Mouse (Mus musculus): Measurements from ENCODE around the gene Olfr896-ps1. TPM values are rescaled to one million over a fixed set of nuclear protein-coding genes. Genes with fewer than 3 reads are reported as not detected.

The Olfr896-ps1 gene
- polyA plus RNA-seq (2015; fragmentation: Nextera tagmentation; extraction: Ambion mirVana): not detected in 2 replicates

DNA sequence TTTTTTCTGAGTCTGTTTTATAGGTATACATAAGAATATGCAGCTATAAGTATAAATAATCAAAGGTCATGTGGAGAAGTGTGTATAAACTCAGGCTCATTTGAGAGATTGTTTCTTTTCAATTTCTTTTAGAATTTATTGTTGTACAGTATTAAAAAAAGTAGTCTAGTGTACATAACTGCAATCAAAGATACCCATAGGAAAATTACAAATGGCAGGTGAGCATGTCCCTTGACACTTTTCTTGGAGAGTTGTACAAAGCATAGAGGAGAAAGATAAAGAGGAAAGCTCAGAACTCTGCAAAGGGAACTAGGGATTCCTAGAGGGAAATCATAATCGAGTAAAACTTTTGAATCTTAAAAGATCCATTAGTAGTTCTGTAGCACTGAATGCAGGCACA lies at the start of gene Olfr896-ps1:
Gene Olfr896-ps1 (plus strand): TSS at position 301 of the 400 bp plus-strand sequence.
- no peaks in the 10 kb centered on the region for H3K4me1 ChIP-seq (ENCODE audit: insufficient read depth)
- H3K4me2 ChIP-seq (ENCODE audit: low read depth, low read length): no peak within 1 kb of the TSS
- no peaks in the 10 kb centered on the region for H3K36me3 ChIP-seq (replicated peaks; ENCODE audit: insufficient read depth, low read length)
- TF ChIP-seq EP300 (IDR thresholded peaks at IDR 0.05; ENCODE audit: low read depth): no peak
- TF ChIP-seq CTCF (IDR thresholded peaks at IDR 0.05; ENCODE audit: low read depth): no peak
- ATAC-seq (no peak), DNase-seq (no peak)
- no peak within 1 kb of the TSS for H3K27ac ChIP-seq (ENCODE audit: low read depth)
- no peaks in the 10 kb centered on the region for H3K9me3 ChIP-seq (ENCODE audit: low read length)
- 69% methylated on average over 1 of the region's 1 CpGs for WGBS (ENCODE audit: insufficient replicate concordance)
- H3K4me3 ChIP-seq (ENCODE audit: low read depth, low read length): no peak within 1 kb of the TSS
- no peaks in the 10 kb centered on the region for H3K27me3 ChIP-seq (ENCODE audit: insufficient read depth, low read length)
- no peak within 1 kb of the TSS for H3K9ac ChIP-seq (replicated peaks)

DNA sequence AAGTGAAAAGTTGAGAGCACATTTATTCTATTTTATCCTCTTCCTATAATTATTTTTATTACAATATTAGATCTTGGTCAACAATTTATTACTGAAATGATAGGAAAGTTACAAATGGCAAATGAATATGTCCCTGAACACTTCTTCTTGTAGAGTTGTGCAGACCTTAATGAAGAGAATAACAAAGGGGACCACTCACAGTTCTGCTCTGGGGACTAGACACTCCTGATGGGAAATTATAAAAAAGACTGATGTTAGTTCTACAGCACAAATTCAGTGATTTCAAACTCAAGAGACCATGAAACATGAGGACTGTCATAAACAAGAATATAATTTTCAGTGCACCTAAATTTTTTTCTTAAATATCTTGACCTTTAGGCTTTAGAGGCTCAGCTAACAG lies 38.4 kb upstream of the Olfr896-ps1 start, which contains the start of gene Olfr143:
Gene Olfr143 (plus strand): TSS at position 301 of the 400 bp plus-strand sequence.
- Histone ChIP-seq H3K36me3 (replicated peaks; ENCODE audit: insufficient read depth, low read length) (no peaks in the 10 kb centered on the region), H3K9me3 (ENCODE audit: low read length) (no peaks in the 10 kb centered on the region), H3K27me3 (ENCODE audit: insufficient read depth, low read length) (no peaks in the 10 kb centered on the region), H3K4me3 (ENCODE audit: low read depth, low read length) (no peak within 1 kb of the TSS), H3K4me1 (ENCODE audit: insufficient read depth) (no peaks in the 10 kb centered on the region), H3K4me2 (ENCODE audit: low read depth, low read length) (no peak within 1 kb of the TSS), H3K27ac (ENCODE audit: low read depth) (no peak within 1 kb of the TSS), H3K9ac (replicated peaks) (no peak within 1 kb of the TSS)
- DNase-seq (no peak), ATAC-seq (no peak)
- TF ChIP-seq CTCF (IDR thresholded peaks at IDR 0.05; ENCODE audit: low read depth) (no peak), EP300 (IDR thresholded peaks at IDR 0.05; ENCODE audit: low read depth) (no peak)

DNA sequence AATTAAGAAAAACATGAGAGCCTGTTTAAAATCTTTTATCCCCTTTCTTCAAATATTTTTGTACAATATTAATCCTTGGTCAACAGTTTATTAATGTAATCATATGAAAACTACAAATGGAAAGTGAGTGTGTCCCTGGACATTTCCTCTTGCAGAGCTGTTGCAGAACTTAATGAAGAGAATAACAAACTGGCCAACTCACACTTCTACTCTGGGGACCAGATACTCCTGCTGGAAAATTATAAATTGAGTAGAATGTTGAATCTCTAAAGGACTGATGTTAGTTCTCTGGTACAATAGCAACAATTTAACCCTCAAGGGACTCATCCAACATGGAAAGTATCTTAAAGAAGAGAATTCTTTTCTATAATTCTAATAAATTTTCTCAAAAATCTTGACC lies 23.4 kb upstream of the Olfr896-ps1 start, which contains the start of gene Olfr895:
Gene Olfr895 (plus strand): TSS at position 301 of the 400 bp plus-strand sequence.
- Histone ChIP-seq H3K4me2 (ENCODE audit: low read depth, low read length) (no peak within 1 kb of the TSS), H3K27me3 (ENCODE audit: insufficient read depth, low read length) (no peaks in the 10 kb centered on the region), H3K4me1 (ENCODE audit: insufficient read depth) (no peaks in the 10 kb centered on the region), H3K9ac (replicated peaks) (no peak within 1 kb of the TSS), H3K4me3 (ENCODE audit: low read depth, low read length) (no peak within 1 kb of the TSS), H3K36me3 (replicated peaks; ENCODE audit: insufficient read depth, low read length) (no peaks in the 10 kb centered on the region), H3K27ac (ENCODE audit: low read depth) (no peak within 1 kb of the TSS), H3K9me3 (ENCODE audit: low read length) (no peaks in the 10 kb centered on the region)
- ATAC-seq: no peak
- TF ChIP-seq CTCF (IDR thresholded peaks at IDR 0.05; ENCODE audit: low read depth) (no peak), EP300 (IDR thresholded peaks at IDR 0.05; ENCODE audit: low read depth) (no peak)
- DNase-seq: no peak

DNA sequence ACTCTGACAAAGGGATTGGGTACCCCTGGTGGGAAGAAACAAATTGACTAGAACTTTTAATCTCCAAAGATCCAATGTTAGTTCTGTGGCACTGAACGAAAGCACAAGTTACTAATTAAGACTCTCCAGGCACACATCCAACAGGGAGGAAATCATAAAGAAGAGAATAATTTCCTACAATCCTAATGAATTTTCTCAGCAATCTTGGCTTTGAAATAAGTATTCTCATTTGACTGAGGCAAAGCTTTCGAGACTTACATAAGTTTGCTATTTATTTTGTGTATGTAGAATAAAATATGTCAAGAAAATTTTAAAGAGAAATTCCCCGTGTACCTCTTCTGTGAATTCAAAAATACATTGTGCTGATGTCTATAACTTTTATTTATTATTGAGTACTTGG lies 37.9 kb downstream of the Olfr896-ps1 start, which contains the start of gene Olfr25:
Gene Olfr25 (plus strand): TSS at position 301 of the 400 bp plus-strand sequence.
- Histone ChIP-seq H3K27ac (ENCODE audit: low read depth) (no peak within 1 kb of the TSS), H3K4me2 (ENCODE audit: low read depth, low read length) (no peak within 1 kb of the TSS), H3K9ac (replicated peaks) (no peak within 1 kb of the TSS), H3K4me3 (ENCODE audit: low read depth, low read length) (no peak within 1 kb of the TSS), H3K9me3 (ENCODE audit: low read length) (no peaks in the 10 kb centered on the region; the same call in 1 of the 2 replicates), H3K36me3 (replicated peaks; ENCODE audit: insufficient read depth, low read length) (no peaks in the 10 kb centered on the region), H3K4me1 (ENCODE audit: insufficient read depth) (no peaks in the 10 kb centered on the region), H3K27me3 (ENCODE audit: insufficient read depth, low read length) (no peaks in the 10 kb centered on the region)
- no peak for TF ChIP-seq EP300 (IDR thresholded peaks at IDR 0.05; ENCODE audit: low read depth)
- no peak for TF ChIP-seq CTCF (IDR thresholded peaks at IDR 0.05; ENCODE audit: low read depth)
- DNase-seq (no peak), ATAC-seq (no peak)
- 64% methylated on average over 3 of the region's 3 CpGs for WGBS (ENCODE audit: insufficient replicate concordance)

Other genes starting within 250 kb of the Olfr896-ps1 start
- not detected in 2 replicates for gene Olfr884, start 244.6 kb upstream of the Olfr896-ps1 start, polyA plus RNA-seq (2015; fragmentation: Nextera tagmentation; extraction: Ambion mirVana)
- not detected in 2 replicates for gene Olfr885, start 229.8 kb upstream of the Olfr896-ps1 start, polyA plus RNA-seq (2015; fragmentation: Nextera tagmentation; extraction: Ambion mirVana)
- not detected in 2 replicates for gene Olfr887, start 207.0 kb upstream of the Olfr896-ps1 start, polyA plus RNA-seq (2015; fragmentation: Nextera tagmentation; extraction: Ambion mirVana)
- gene Olfr888, start 183.0 kb upstream of the Olfr896-ps1 start, polyA plus RNA-seq (2015; fragmentation: Nextera tagmentation; extraction: Ambion mirVana): not detected in 2 replicates
- 0.04 TPM in 1 of 2 replicates, not detected in the other for gene Olfr889, start 175.9 kb upstream of the Olfr896-ps1 start, polyA plus RNA-seq (2015; fragmentation: Nextera tagmentation; extraction: Ambion mirVana)
- not detected in 2 replicates for gene Olfr890, start 148.6 kb upstream of the Olfr896-ps1 start, polyA plus RNA-seq (2015; fragmentation: Nextera tagmentation; extraction: Ambion mirVana)
- not detected in 2 replicates for gene Olfr891, start 110.3 kb upstream of the Olfr896-ps1 start, polyA plus RNA-seq (2015; fragmentation: Nextera tagmentation; extraction: Ambion mirVana)
- not detected in 2 replicates for gene Olfr893, start 82.7 kb upstream of the Olfr896-ps1 start, polyA plus RNA-seq (2015; fragmentation: Nextera tagmentation; extraction: Ambion mirVana)
- not detected in 2 replicates for gene Olfr894, start 73.1 kb upstream of the Olfr896-ps1 start, polyA plus RNA-seq (2015; fragmentation: Nextera tagmentation; extraction: Ambion mirVana)
- not detected in 2 replicates for gene Olfr143, start 38.3 kb upstream of the Olfr896-ps1 start, polyA plus RNA-seq (2015; fragmentation: Nextera tagmentation; extraction: Ambion mirVana)
- gene Olfr895, start 23.3 kb upstream of the Olfr896-ps1 start, polyA plus RNA-seq (2015; fragmentation: Nextera tagmentation; extraction: Ambion mirVana): not detected in 2 replicates
- gene Olfr25, start 38.0 kb downstream of the Olfr896-ps1 start, polyA plus RNA-seq (2015; fragmentation: Nextera tagmentation; extraction: Ambion mirVana): not detected in 2 replicates
- gene Olfr898, start 57.3 kb downstream of the Olfr896-ps1 start, polyA plus RNA-seq (2015; fragmentation: Nextera tagmentation; extraction: Ambion mirVana): not detected in 2 replicates
- not detected in 2 replicates for gene Olfr250, start 75.8 kb downstream of the Olfr896-ps1 start, polyA plus RNA-seq (2015; fragmentation: Nextera tagmentation; extraction: Ambion mirVana)
- not detected in 2 replicates for gene Olfr251, start 86.0 kb downstream of the Olfr896-ps1 start, polyA plus RNA-seq (2015; fragmentation: Nextera tagmentation; extraction: Ambion mirVana)
- not detected in 2 replicates for gene Olfr147, start 110.6 kb downstream of the Olfr896-ps1 start, polyA plus RNA-seq (2015; fragmentation: Nextera tagmentation; extraction: Ambion mirVana)
- gene Olfr901, start 138.3 kb downstream of the Olfr896-ps1 start, polyA plus RNA-seq (2015; fragmentation: Nextera tagmentation; extraction: Ambion mirVana): not detected in 2 replicates
- not detected in 2 replicates for gene Olfr902, start 156.5 kb downstream of the Olfr896-ps1 start, polyA plus RNA-seq (2015; fragmentation: Nextera tagmentation; extraction: Ambion mirVana)
- gene Olfr904, start 172.0 kb downstream of the Olfr896-ps1 start, polyA plus RNA-seq (2015; fragmentation: Nextera tagmentation; extraction: Ambion mirVana): not detected in 2 replicates
- not detected in 2 replicates for gene Olfr905, start 180.0 kb downstream of the Olfr896-ps1 start, polyA plus RNA-seq (2015; fragmentation: Nextera tagmentation; extraction: Ambion mirVana)
- gene Olfr906, start 196.0 kb downstream of the Olfr896-ps1 start, polyA plus RNA-seq (2015; fragmentation: Nextera tagmentation; extraction: Ambion mirVana): not detected in 2 replicates
- not detected in 2 replicates for gene Olfr907, start 204.7 kb downstream of the Olfr896-ps1 start, polyA plus RNA-seq (2015; fragmentation: Nextera tagmentation; extraction: Ambion mirVana)
- not detected in 2 replicates for gene Olfr911-ps1, start 230.5 kb downstream of the Olfr896-ps1 start, polyA plus RNA-seq (2015; fragmentation: Nextera tagmentation; extraction: Ambion mirVana)
- not detected in 2 replicates for gene Olfr910, start 246.7 kb downstream of the Olfr896-ps1 start, polyA plus RNA-seq (2015; fragmentation: Nextera tagmentation; extraction: Ambion mirVana)